Mouse (Mus musculus) embryonic fibroblast, embryonic 13.5 days (primary cell): ENCODE measurements around the gene Zfp42.

Source experiments
- CTCF ChIP-seq: IDR thresholded peaks from 2 replicates; pipeline ENCODE4 v1.5.1; 2011; ENCODE audit warnings: mild to moderate bottlenecking, control low read depth, low read length, moderate library complexity, borderline replicate concordance; ENCODE audit not compliant: insufficient read depth
- POLR2A ChIP-seq: IDR thresholded peaks from 2 replicates; pipeline ENCODE4 v1.6.1; 2011; ENCODE audit warnings: low read depth, mild to moderate bottlenecking, control low read depth, low read length, moderate library complexity

DNA sequence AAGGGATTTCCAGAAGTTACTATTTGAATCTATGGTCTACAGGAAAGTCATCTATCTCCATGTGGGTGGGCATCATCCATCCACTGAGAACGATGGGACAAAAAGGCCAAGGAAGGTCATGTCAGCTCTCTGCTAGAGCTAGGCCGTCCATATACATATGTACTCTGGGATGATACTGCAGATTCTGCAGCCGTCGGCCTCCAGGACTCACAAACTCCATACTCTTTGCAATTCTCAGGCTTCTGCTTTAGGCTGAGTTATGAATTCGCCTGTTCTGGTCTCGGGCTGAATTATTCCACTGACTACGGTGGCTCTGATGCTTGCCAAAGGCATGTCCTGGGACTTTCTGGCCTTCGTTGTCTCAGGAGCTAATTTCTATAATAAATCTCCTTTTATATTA, 58.1 kb downstream of the Zfp42 start:
- TF ChIP-seq POLR2A (no peak), CTCF (no peak)
